Mouse (Mus musculus) E14TG2a.4 (cell line): ENCODE results near the gene Nol6.
A peak's percentile ranks its signal among the peaks of the same experiment; 100 is the strongest.

Source experiments
- H3K27me3 ChIP-seq: 2 replicates; pipeline ENCODE4 v1.6.1; 2014; ENCODE audit warnings: low read length, control low read depth; ENCODE audit not compliant: insufficient read depth
- H3K36me3 ChIP-seq: 2 replicates; pipeline ENCODE4 v1.6.1; 2014; ENCODE audit warnings: low read length, control low read depth; ENCODE audit not compliant: insufficient read depth
- H3K4me1 ChIP-seq: replicated peaks from 2 replicates; pipeline ENCODE4 v1.6.1; 2014; ENCODE audit warnings: low read depth, low read length, control low read depth
- H3K4me3 ChIP-seq: replicated peaks from 2 replicates; pipeline ENCODE4 v1.5.1; 2014; ENCODE audit warnings: mild to moderate bottlenecking, low read length
- H3K9me3 ChIP-seq: 2 replicates; pipeline ENCODE4 v1.6.1; 2014; ENCODE audit warnings: low read length, control low read depth
- CTCF ChIP-seq: conservative IDR thresholded peaks from 2 replicates; pipeline ENCODE4 v1.5.1; 2014; ENCODE audit warnings: low read length
- NANOG ChIP-seq: IDR thresholded peaks from 2 replicates; pipeline ENCODE4 v1.6.1; 2014; ENCODE audit warnings: borderline replicate concordance, low read length, mixed read lengths
- POU5F1 ChIP-seq: IDR thresholded peaks from 2 replicates; pipeline ENCODE4 v1.6.1; 2014; ENCODE audit warnings: low read length, borderline replicate concordance

Nol6 gene

DNA sequence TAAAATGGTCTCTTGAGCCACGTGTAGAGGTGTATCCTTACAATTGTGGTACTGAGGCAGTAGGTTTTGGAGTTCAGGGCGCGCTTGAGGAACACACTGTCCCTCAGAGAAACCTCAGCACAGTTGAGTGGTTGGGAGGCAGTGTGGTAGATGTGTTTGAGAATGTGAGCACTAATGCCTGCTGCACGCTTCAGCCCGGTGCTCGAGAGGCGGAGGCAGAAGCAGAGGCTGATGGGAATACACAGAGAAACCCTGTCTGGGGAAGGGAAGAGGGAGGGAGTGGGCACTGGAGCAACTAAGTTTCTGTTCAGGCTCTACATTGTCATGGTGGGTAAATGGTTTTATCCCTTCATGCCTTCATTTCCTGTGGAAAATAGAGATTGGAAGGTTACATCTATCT, 26.9 kb upstream of the Nol6 start:
- Histone ChIP-seq H3K27me3 (no peaks in the 10 kb centered on the region), H3K36me3 (no peaks in the 10 kb centered on the region), H3K9me3 (no peaks in the 10 kb centered on the region), H3K4me3 (peak overlapping the region; percentile 56), H3K4me1 (peaks cover 70% of the 10 kb centered on the region)
- no peak for TF ChIP-seq POU5F1
- TF ChIP-seq NANOG, result no peak
- TF ChIP-seq CTCF, result no peak

DNA sequence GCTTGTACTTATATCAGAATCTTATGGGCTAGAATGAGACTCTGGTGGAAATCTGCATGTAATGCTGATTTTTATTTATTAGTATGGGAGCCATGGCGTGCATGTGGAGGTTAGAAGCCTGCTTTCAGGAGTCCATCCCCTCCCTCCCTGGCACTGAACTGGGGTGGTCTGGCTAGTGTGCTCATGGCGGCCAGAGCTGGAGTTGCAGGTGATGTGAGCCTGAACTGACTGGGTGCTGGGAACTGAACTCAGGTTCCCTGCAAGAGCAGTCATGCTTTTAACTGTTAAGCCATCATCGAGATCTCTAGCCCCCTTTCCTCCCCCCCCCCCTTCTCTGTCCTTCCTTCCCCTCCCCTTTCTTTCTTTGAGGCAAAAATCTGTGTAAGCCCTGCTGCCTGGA, 25.6 kb upstream of the Nol6 start:
- TF ChIP-seq POU5F1, result no peak
- TF ChIP-seq NANOG, result no peak
- peak; percentile 14 for TF ChIP-seq CTCF
- H3K4me1 ChIP-seq, result peaks cover 58% of the 10 kb centered on the region
- no peaks in the 10 kb centered on the region for H3K9me3 ChIP-seq

DNA sequence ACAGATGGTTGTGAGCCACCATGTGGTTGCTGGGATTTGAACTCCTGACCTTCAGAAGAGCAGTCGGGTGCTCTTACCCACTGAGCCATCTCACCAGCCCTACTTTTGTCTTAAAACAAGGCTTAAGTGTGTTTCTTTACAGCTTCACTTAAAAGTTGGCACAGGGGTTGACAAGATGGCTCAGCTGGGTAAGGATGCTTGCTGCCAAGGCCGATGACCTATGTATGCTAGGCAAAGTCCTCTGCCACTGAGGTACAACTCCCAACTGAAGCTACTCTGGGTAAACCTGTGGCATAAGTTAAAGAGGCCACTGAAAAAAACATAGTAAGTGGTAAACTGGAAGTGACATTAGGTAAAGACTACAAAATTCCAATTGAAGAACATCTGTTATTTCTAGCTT, 18.3 kb upstream of the Nol6 start:
- Histone ChIP-seq H3K27me3 (no peaks in the 10 kb centered on the region), H3K4me1 (peaks cover 56% of the 10 kb centered on the region), H3K4me3 (no peak overlapping the region), H3K9me3 (no peaks in the 10 kb centered on the region), H3K36me3 (peaks cover 50% of the 10 kb centered on the region)
- TF ChIP-seq NANOG, result no peak
- TF ChIP-seq POU5F1, result no peak
- TF ChIP-seq CTCF, result no peak

More for the DNA sequence above, 25.6 kb upstream of the Nol6 start:
- Histone ChIP-seq H3K4me3 (no peak overlapping the region), H3K36me3 (0 out of 2 replicates have a peak, but pooled peaks cover 3% of the 10 kb centered on the region), H3K27me3 (no peaks in the 10 kb centered on the region)

DNA sequence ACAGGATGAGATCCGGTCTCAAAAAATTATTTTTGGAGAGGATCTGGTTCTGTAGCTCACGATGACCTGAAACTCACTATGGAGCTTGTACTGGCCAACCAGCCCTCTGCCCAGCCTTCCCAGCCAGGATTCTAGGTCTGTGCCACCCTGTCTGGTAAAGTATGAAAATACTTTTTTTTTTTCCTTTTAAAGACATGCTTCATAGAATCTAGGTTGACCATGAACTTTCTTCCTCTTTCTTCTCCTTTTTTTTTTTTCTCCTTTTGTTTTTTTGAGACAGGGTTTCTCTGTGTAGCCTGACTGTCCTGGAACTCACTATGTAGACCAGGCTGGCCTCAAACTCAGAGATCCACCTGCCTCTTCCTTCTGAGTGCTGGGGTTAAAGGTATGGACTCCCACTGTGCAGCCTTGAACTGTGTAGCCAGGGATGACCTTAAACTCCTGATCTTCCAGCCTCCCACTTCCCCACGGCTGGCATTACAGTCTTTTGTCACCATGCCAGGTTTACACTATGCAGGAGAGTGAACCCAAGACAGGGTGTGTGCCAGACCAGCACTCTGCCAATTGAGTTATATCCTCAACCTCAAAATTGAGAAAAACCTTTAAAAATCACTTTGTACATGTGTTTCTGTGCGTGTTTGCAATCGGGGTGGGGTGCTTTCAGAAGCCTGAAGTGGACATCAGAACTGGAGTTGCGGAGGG, 16.1 kb upstream of the Nol6 start:
- TF ChIP-seq POU5F1 (no peak), CTCF (no peak), NANOG (no peak)
- Histone ChIP-seq H3K4me3 (no peak overlapping the region), H3K36me3 (peaks cover 47% of the 10 kb centered on the region), H3K27me3 (no peaks in the 10 kb centered on the region), H3K4me1 (peaks cover 61% of the 10 kb centered on the region), H3K9me3 (no peaks in the 10 kb centered on the region)

DNA sequence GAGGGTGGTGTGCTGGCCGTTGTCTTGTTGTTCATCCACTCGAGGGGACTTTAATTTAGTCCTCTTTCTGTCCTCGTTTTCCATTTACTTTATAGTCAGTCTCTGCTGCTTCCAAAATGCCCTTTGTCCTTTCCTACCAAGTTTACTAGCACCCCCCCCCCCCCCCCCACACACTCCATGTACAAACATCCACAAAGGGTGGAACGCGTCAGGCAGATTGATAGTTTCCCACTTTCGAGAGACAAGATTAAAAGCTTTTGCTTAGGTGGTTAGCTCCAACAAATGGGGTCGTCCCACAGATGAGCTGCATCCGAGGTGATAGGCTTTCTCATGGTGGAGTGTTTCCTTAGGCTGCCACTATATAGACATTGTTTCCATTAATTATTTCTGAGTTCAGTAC, 12.6 kb upstream of the Nol6 start:
- TF ChIP-seq POU5F1 (no peak), CTCF (no peak), NANOG (no peak)
- Histone ChIP-seq H3K4me1 (peaks cover 60% of the 10 kb centered on the region), H3K4me3 (peak overlapping the region; percentile 90), H3K27me3 (no peaks in the 10 kb centered on the region), H3K9me3 (no peaks in the 10 kb centered on the region), H3K36me3 (peaks cover 27% of the 10 kb centered on the region)

DNA sequence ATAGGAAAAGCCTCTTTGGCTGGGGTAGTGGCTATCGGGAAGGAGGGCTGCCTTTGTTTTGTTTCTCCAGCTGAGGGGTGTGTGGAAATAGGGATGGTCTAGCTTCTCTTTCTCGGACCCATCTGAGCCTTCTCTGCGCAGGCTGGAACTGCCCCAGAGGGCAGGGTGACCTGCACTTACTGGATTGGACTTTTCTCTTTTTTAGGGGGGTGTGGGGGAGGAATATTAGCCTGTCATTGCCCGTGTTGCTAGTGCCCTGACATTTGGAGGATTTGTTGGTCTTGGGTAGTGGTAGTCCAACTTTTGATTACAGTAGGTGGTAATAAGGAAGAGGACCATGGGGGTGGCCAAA, 12.2 kb upstream of the Nol6 start:
- peak overlapping the region; percentile 90 for H3K4me3 ChIP-seq
- TF ChIP-seq POU5F1 (no peak), CTCF (no peak), NANOG (no peak)
- H3K27me3 ChIP-seq, result no peaks in the 10 kb centered on the region
- no peaks in the 10 kb centered on the region for H3K9me3 ChIP-seq
- peaks cover 25% of the 10 kb centered on the region for H3K36me3 ChIP-seq
- peaks cover 59% of the 10 kb centered on the region for H3K4me1 ChIP-seq

DNA sequence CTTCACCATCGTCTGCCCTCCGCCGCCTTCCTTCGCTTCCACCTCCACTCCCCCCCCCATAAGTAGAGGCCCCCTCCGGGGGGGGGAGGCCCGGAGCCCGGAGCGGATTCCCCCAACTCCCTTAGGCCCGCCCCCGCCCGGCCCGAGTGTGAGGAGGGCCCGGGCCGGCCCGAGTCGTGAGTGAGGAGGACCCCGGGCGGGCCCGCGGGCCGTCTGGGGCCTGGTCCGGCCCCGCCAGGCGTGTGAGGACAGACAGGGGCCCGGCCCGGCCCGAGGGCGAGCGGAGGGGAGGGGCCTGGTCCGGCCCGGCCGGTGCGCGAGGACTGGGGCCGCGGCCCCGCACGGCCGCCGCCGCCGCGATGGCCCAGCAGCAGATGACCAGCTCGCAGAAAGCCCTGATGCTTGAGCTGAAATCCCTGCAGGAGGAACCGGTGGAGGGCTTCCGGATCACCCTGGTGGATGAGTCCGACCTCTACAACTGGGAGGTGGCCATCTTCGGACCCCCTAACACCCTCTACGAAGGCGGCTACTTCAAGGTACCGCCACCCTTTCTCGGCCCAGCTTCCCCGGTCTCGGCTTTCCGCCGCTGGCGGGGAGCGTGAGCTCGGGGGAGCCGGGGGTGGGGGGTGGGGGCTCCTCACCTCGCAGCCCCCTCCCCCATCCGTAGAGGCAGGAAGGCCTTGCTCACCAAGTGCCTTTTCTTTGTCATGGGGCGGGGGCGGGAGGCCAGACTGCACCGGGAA, 11.6 kb upstream of the Nol6 start, which contains the start of gene Ube2r2:
Gene Ube2r2 (plus strand): TSS at position 33 of the 743 bp plus-strand sequence.
- Histone ChIP-seq H3K27me3 (no peaks in the 10 kb centered on the region), H3K4me1 (peaks cover 54% of the 10 kb centered on the region), H3K4me3 (peak within 1 kb of the TSS; percentile 90), H3K36me3 (peaks cover 20% of the 10 kb centered on the region), H3K9me3 (no peaks in the 10 kb centered on the region)
- no peak for TF ChIP-seq CTCF
- no peak for TF ChIP-seq POU5F1
- TF ChIP-seq NANOG, result no peak

DNA sequence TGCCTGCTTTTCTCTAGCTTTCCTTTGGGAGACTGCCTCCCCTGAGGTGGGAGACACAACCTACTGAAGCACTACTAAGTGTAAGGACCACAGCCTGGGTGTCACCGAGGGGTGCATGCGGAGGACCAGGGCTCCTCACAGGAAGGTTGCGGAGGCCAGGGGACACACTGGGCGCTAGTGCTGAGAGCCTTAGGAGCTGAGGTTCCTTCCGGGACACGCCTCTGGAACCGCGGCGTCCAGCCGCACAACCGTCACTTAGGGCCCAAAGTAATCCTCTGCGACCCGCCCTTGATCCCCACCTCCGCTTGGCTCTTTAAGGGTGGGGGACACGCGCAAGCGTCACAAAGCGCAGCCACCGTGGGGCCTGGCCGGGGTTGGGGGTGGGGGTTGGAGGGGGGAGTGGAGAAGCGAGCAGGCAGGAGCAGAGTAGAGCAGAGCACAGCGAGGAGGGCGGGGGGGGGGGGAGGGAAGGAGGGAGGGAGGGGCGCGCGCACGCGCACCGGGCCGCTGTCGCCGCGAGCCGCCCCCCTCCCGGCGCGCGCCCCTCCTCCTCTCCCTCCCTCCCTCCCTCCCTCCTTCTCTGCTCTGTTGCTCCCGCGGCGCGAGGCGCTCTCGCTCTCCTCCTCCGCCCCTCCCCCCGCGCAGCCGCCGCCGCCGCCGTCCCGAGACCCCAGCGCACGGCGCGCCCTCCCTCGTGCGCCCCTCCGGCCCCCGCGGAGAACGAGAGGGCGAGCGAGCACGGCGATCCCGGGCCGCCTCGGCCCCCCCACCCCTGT, 10.9 kb upstream of the Nol6 start:
- H3K27me3 ChIP-seq, result no peaks in the 10 kb centered on the region
- no peak for TF ChIP-seq CTCF
- TF ChIP-seq NANOG, result no peak
- TF ChIP-seq POU5F1, result no peak
- H3K4me1 ChIP-seq, result peaks cover 47% of the 10 kb centered on the region
- peak overlapping the region; percentile 90 for H3K4me3 ChIP-seq
- H3K36me3 ChIP-seq, result peaks cover 13% of the 10 kb centered on the region; the same call in 1 of the 2 replicates
- H3K9me3 ChIP-seq, result no peaks in the 10 kb centered on the region
